Mouse (Mus musculus) heart, embryonic 13.5 days (tissue): ENCODE measurements around the gene Junb. TPM values are rescaled to one million over a fixed set of nuclear protein-coding genes. Genes with fewer than 3 reads are reported as not detected.

ENCODE experiments used
- ATAC-seq: fragments of 200-750 bp; cut with Nextera tagmentation; 2 replicates; pipeline ENCODE4 v1.8.0; 2017; ENCODE audit warnings: moderate TSS enrichment; ENCODE audit not compliant: insufficient number of reproducible peaks, low FRiP score, low TSS enrichment; ENCODE audit errors: extremely low read depth
- H3K27ac ChIP-seq: fragments of 300-500 bp; sonication (generic); replicated peaks from 2 replicates; pipeline ENCODE4 v1.5.1; 2015; ENCODE audit warnings: moderate library complexity, mild to moderate bottlenecking, inconsistent platforms
- H3K27me3 ChIP-seq: fragments of 300-500 bp; sonication (generic); replicated peaks from 2 replicates; pipeline ENCODE4 v1.6.1; 2015; ENCODE audit warnings: mild to moderate bottlenecking, inconsistent platforms
- H3K36me3 ChIP-seq: fragments of 300-500 bp; sonication (generic); 2 replicates; pipeline ENCODE4 v1.6.1; 2015; ENCODE audit warnings: mild to moderate bottlenecking, inconsistent platforms
- H3K4me1 ChIP-seq: fragments of 300-500 bp; sonication (generic); 2 replicates; pipeline ENCODE4 v1.6.1; 2015; ENCODE audit warnings: inconsistent platforms
- H3K4me2 ChIP-seq: fragments of 300-500 bp; sonication (generic); 2 replicates; pipeline ENCODE4 v1.6.1; 2015; ENCODE audit warnings: inconsistent platforms, mild to moderate bottlenecking, moderate library complexity
- H3K4me3 ChIP-seq: fragments of 300-500 bp; sonication (generic); 2 replicates; pipeline ENCODE4 v1.5.1; 2015; ENCODE audit warnings: moderate library complexity, mild to moderate bottlenecking, inconsistent platforms
- H3K9ac ChIP-seq: fragments of 300-500 bp; sonication (generic); 2 replicates; pipeline ENCODE4 v1.6.1; 2015; ENCODE audit warnings: inconsistent platforms, mild to moderate bottlenecking, moderate library complexity
- H3K9me3 ChIP-seq: fragments of 300-500 bp; sonication (generic); 2 replicates; pipeline ENCODE4 v1.6.1; 2016; ENCODE audit warnings: inconsistent platforms
- WGBS: fragments of 180-500 bp; shearing (Covaris S2); methylation state at CpG from one replicate; pipeline ENCODE4 v1.1.7; 2015; ENCODE audit warnings: mixed read lengths; 5-methylcytosine and 5-hydroxymethylcytosine counted together
- microRNA-seq: library from miRNA; unstranded; fragments of <30 nt; microRNA quantifications from one replicate; pipeline ENCODE4, GENCODE M21; 2016
- polyA plus RNA-seq: library from polyadenylated mRNA; unstranded; fragments of >200 nt; fragmentation: Nextera tagmentation; extraction: Ambion mirVana; gene quantifications from 2 replicates; pipeline ENCODE4 v1.2.1, GENCODE M21; 2015

Gene Junb
- polyA plus RNA-seq, 1 experiment from 2014 or later: 12.9 TPM

- H3K9me3 ChIP-seq: no peaks in the 10 kb centered on the region
- no peak overlapping the region for H3K27ac ChIP-seq
- WGBS: 25% methylated on average over 23 of the region's 23 CpGs
- H3K4me3 ChIP-seq: peak overlapping the region; percentile 52
- no peaks in the 10 kb centered on the region for H3K36me3 ChIP-seq
- ATAC-seq: no peak
- H3K27me3 ChIP-seq: peaks cover 95% of the 10 kb centered on the region
- peak overlapping the region; percentile 73 for H3K4me2 ChIP-seq
- peaks cover 17% of the 10 kb centered on the region for H3K4me1 ChIP-seq
- H3K9ac ChIP-seq: peak overlapping the region; percentile 65; the same call in 1 of the 2 replicates
Measured at GRCm38 (mm10) chr8:84936041-84936961, 42.2 kb downstream of the Junb start.

GRCm38 (mm10) chr8:84935489-84935888, 43.0 kb downstream of the Junb start:
- H3K9ac ChIP-seq: no peak overlapping the region
- H3K27me3 ChIP-seq: peaks cover 95% of the 10 kb centered on the region
- H3K4me3 ChIP-seq: no peak overlapping the region
- 6% methylated on average over 14 of the region's 14 CpGs for WGBS
- H3K9me3 ChIP-seq: no peaks in the 10 kb centered on the region
- H3K27ac ChIP-seq: no peak overlapping the region
- no peaks in the 10 kb centered on the region for H3K36me3 ChIP-seq
- no peak for ATAC-seq
- peaks cover 17% of the 10 kb centered on the region for H3K4me1 ChIP-seq
- no peak overlapping the region for H3K4me2 ChIP-seq

- Histone ChIP-seq H3K4me1 (peaks cover 17% of the 10 kb centered on the region), H3K4me2 (no peak overlapping the region), H3K9ac (no peak overlapping the region), H3K9me3 (no peaks in the 10 kb centered on the region), H3K27ac (no peak overlapping the region), H3K27me3 (peaks cover 96% of the 10 kb centered on the region), H3K36me3 (no peaks in the 10 kb centered on the region), H3K4me3 (no peak overlapping the region)
- WGBS: 2% methylated on average over 15 of the region's 15 CpGs
- no peak for ATAC-seq
Measured at GRCm38 (mm10) chr8:84934860-84935259, 43.7 kb downstream of the Junb start.

- no peak overlapping the region for H3K4me3 ChIP-seq
- ATAC-seq: no peak
- no peak overlapping the region for H3K4me2 ChIP-seq
- no peaks in the 10 kb centered on the region for H3K9me3 ChIP-seq
- no peaks in the 10 kb centered on the region for H3K36me3 ChIP-seq
- 76% methylated on average over 16 of the region's 16 CpGs for WGBS
- no peak overlapping the region for H3K27ac ChIP-seq
- peaks cover 96% of the 10 kb centered on the region for H3K27me3 ChIP-seq
- no peak overlapping the region for H3K9ac ChIP-seq
- peaks cover 20% of the 10 kb centered on the region for H3K4me1 ChIP-seq
Measured at GRCm38 (mm10) chr8:84933767-84934559, 44.6 kb downstream of the Junb start.

GRCm38 (mm10) chr8:84930582-84930981, 47.9 kb downstream of the Junb start:
- Histone ChIP-seq H3K27me3 (peaks cover 89% of the 10 kb centered on the region), H3K9me3 (no peaks in the 10 kb centered on the region), H3K4me1 (peaks cover 19% of the 10 kb centered on the region), H3K4me2 (no peak overlapping the region), H3K4me3 (no peak overlapping the region), H3K36me3 (no peaks in the 10 kb centered on the region), H3K27ac (no peak overlapping the region), H3K9ac (no peak overlapping the region)
- no peak for ATAC-seq
- WGBS: 80% methylated on average over 13 of the region's 13 CpGs

- peak overlapping the region; percentile 42 for H3K4me3 ChIP-seq
- peak overlapping the region; percentile 40; the same call in 1 of the 2 replicates for H3K9ac ChIP-seq
- 4% methylated on average over 51 of the region's 52 CpGs for WGBS
- H3K4me1 ChIP-seq: peaks cover 9% of the 10 kb centered on the region; the same call in 1 of the 2 replicates
- no peaks in the 10 kb centered on the region for H3K36me3 ChIP-seq
- H3K27me3 ChIP-seq: peaks cover 89% of the 10 kb centered on the region
- H3K9me3 ChIP-seq: no peaks in the 10 kb centered on the region
- peak overlapping the region; percentile 70 for H3K4me2 ChIP-seq
- ATAC-seq: peak; percentile 60; the same call in 1 of the 2 replicates
- H3K27ac ChIP-seq: no peak overlapping the region
Measured at GRCm38 (mm10) chr8:84928456-84929306, 49.8 kb downstream of the Junb start.

GRCm38 (mm10) chr8:84927513-84927912, 51.0 kb downstream of the Junb start:
- H3K4me2 ChIP-seq: no peak overlapping the region
- H3K27me3 ChIP-seq: peaks cover 88% of the 10 kb centered on the region
- H3K36me3 ChIP-seq: no peaks in the 10 kb centered on the region
- ATAC-seq: no peak
- 59% methylated on average over 1 of the region's 1 CpGs for WGBS
- no peak overlapping the region for H3K4me3 ChIP-seq
- no peak overlapping the region for H3K27ac ChIP-seq
- H3K9me3 ChIP-seq: no peaks in the 10 kb centered on the region
- H3K4me1 ChIP-seq: peaks cover 9% of the 10 kb centered on the region; the same call in 1 of the 2 replicates
- H3K9ac ChIP-seq: no peak overlapping the region

GRCm38 (mm10) chr8:84925557-84925956, 53.0 kb downstream of the Junb start:
- peaks cover 80% of the 10 kb centered on the region for H3K27me3 ChIP-seq
- no peak for ATAC-seq
- H3K9ac ChIP-seq: no peak overlapping the region
- H3K9me3 ChIP-seq: no peaks in the 10 kb centered on the region
- WGBS: 55% methylated on average over 7 of the region's 7 CpGs
- H3K4me2 ChIP-seq: no peak overlapping the region
- H3K4me3 ChIP-seq: no peak overlapping the region
- H3K36me3 ChIP-seq: no peaks in the 10 kb centered on the region
- H3K4me1 ChIP-seq: peaks cover 16% of the 10 kb centered on the region
- no peak overlapping the region for H3K27ac ChIP-seq

Small RNAs within 50 kb of the gene (microRNA-seq; reads per million reads assigned to microRNA genes)
- gene Gm24197: not detected

Other genes starting within 250 kb of the Junb start
- 10.0 and 11.7 TPM in 2 replicates for gene Nfix, start 178.4 kb downstream of the Junb start, polyA plus RNA-seq
- 6.3 and 6.6 TPM in 2 replicates for gene Dand5, start 155.9 kb downstream of the Junb start, polyA plus RNA-seq
- 50.2 and 52.3 TPM in 2 replicates for gene Gadd45gip1, start 147.2 kb downstream of the Junb start, polyA plus RNA-seq
- gene Rad23a, start 138.1 kb downstream of the Junb start, polyA plus RNA-seq: 108 and 123 TPM in 2 replicates
- gene Calr, start 131.8 kb downstream of the Junb start, polyA plus RNA-seq: 711 and 772 TPM in 2 replicates
- gene Farsa, start 121.7 kb downstream of the Junb start, polyA plus RNA-seq: 58.3 and 63.1 TPM in 2 replicates
- gene Syce2, start 106.6 kb downstream of the Junb start, polyA plus RNA-seq: 37.2 and 38.5 TPM in 2 replicates
- gene Gcdh, start 84.8 kb downstream of the Junb start, polyA plus RNA-seq: 31.0 and 37.5 TPM in 2 replicates
- 4.9 and 15.6 TPM in 2 replicates for gene Klf1, start 76.8 kb downstream of the Junb start, polyA plus RNA-seq
- gene Dnase2a, start 70.2 kb downstream of the Junb start, polyA plus RNA-seq: 5.3 and 5.9 TPM in 2 replicates
- 0.11 and 0.19 TPM in 2 replicates for gene Mast1, start 41.4 kb downstream of the Junb start, polyA plus RNA-seq
- 0.17 and 0.32 TPM in 2 replicates for gene Rtbdn, start 31.7 kb downstream of the Junb start, polyA plus RNA-seq
- gene Gm49661, start 9.3 kb downstream of the Junb start, polyA plus RNA-seq: not detected in 2 replicates
- 733 and 747 TPM in 2 replicates for gene Prdx2, start 9.1 kb downstream of the Junb start, polyA plus RNA-seq
- 82.8 and 83.4 TPM in 2 replicates for gene Rnaseh2a, start 9.0 kb downstream of the Junb start, polyA plus RNA-seq
- 7.2 and 7.3 TPM in 2 replicates for gene Hook2, start 11.9 kb upstream of the Junb start, polyA plus RNA-seq
- gene Best2, start 35.8 kb upstream of the Junb start, polyA plus RNA-seq: not detected in 2 replicates
- 113 and 127 TPM in 2 replicates for gene Asna1, start 46.6 kb upstream of the Junb start, polyA plus RNA-seq
- 73.4 and 75.1 TPM in 2 replicates for gene Trir, start 48.1 kb upstream of the Junb start, polyA plus RNA-seq
- 23.2 and 25.3 TPM in 2 replicates for gene Tnpo2, start 58.2 kb upstream of the Junb start, polyA plus RNA-seq
- 18.5 and 19.8 TPM in 2 replicates for gene Fbxw9, start 81.3 kb upstream of the Junb start, polyA plus RNA-seq
- gene Gm5741, start 89.3 kb upstream of the Junb start, polyA plus RNA-seq: 0.57 TPM in 1 of 2 replicates, not detected in the other
- 51.9 and 60.4 TPM in 2 replicates for gene Dhps, start 93.0 kb upstream of the Junb start, polyA plus RNA-seq
- 118 and 120 TPM in 2 replicates for gene Wdr83os, start 102.0 kb upstream of the Junb start, polyA plus RNA-seq
- 37.7 and 38.7 TPM in 2 replicates for gene Wdr83, start 102.6 kb upstream of the Junb start, polyA plus RNA-seq
- 30.5 and 31.1 TPM in 2 replicates for gene Man2b1, start 104.6 kb upstream of the Junb start, polyA plus RNA-seq
- 1.0 and 1.2 TPM in 2 replicates for gene Zfp791, start 144.4 kb upstream of the Junb start, polyA plus RNA-seq
- not detected in 2 replicates for gene Cks1brt, start 173.2 kb upstream of the Junb start, polyA plus RNA-seq
- not detected in 2 replicates for gene Olfr371, start 247.3 kb upstream of the Junb start, polyA plus RNA-seq